Mouse (Mus musculus) heart, embryonic 14.5 days (tissue): ENCODE measurements at regions not wholly inside any gene's neighbourhood (a gene's known extent, or its start where the extent isn't known, plus 50 kb on each side); places are given as distances from the start of the nearest gene placed in this dataset.

ENCODE experiments used
- ATAC-seq: fragments of 200-750 bp; cut with Nextera tagmentation; 2 replicates; pipeline ENCODE4 v1.8.0; 2017; ENCODE audit warnings: low read depth, moderate TSS enrichment; ENCODE audit not compliant: insufficient number of reproducible peaks, insufficient read depth, low FRiP score
- H3K27ac ChIP-seq, 2 experiments: fragments of 200-500 bp in 1 of 2; fragments of 300-500 bp in 1 of 2; sonication (generic) in 1 of 2; replicated peaks in 1 of 2; 2 replicates each; pipeline ENCODE4 v1.5.1; 2012 to 2014; ENCODE audit warnings: low read depth in 2 of 2, low read length in 2 of 2, control low read depth in 1 of 2, mild to moderate bottlenecking in 1 of 2, mixed read lengths in 1 of 2; ENCODE audit not compliant: control insufficient read depth in 1 of 2, insufficient read depth in 1 of 2
- H3K27me3 ChIP-seq: fragments of 300-500 bp; sonication (generic); 2 replicates; pipeline ENCODE4 v1.6.1; 2014; ENCODE audit warnings: mild to moderate bottlenecking, low read length, control low read depth; ENCODE audit not compliant: control insufficient read depth, insufficient read depth
- H3K36me3 ChIP-seq: fragments of 300-500 bp; sonication (generic); 2 replicates; pipeline ENCODE4 v1.6.1; 2014; ENCODE audit warnings: mild to moderate bottlenecking, control low read depth, low read length, mixed read lengths; ENCODE audit not compliant: control insufficient read depth, insufficient read depth
- H3K4me1 ChIP-seq, 2 experiments: fragments of 200-500 bp in 1 of 2; fragments of 300-500 bp in 1 of 2; sonication (generic) in 1 of 2; 2 replicates each; pipeline ENCODE4 v1.6.1; 2012 to 2014; ENCODE audit warnings: low read length in 2 of 2, control low read depth in 1 of 2, mixed read lengths in 1 of 2; ENCODE audit not compliant: control insufficient read depth in 2 of 2, insufficient read depth in 2 of 2
- H3K4me2 ChIP-seq: fragments of 300-500 bp; sonication (generic); 2 replicates; pipeline ENCODE4 v1.6.1; 2014; ENCODE audit warnings: mild to moderate bottlenecking, low read length
- H3K4me3 ChIP-seq, 2 experiments: fragments of 200-500 bp in 1 of 2; fragments of 300-500 bp in 1 of 2; sonication (generic) in 1 of 2; 2 replicates each; pipeline ENCODE4 v1.5.1; 2012 to 2014; ENCODE audit warnings: low read length in 2 of 2, mild to moderate bottlenecking in 2 of 2, control low read depth in 1 of 2, low read depth in 1 of 2, moderate library complexity in 1 of 2; ENCODE audit not compliant: control insufficient read depth in 1 of 2, insufficient read depth in 1 of 2
- H3K9ac ChIP-seq: fragments of 300-500 bp; sonication (generic); 2 replicates; pipeline ENCODE4 v1.6.1; 2014; ENCODE audit warnings: mild to moderate bottlenecking, low read length
- H3K9me3 ChIP-seq: fragments of 300-500 bp; sonication (generic); 2 replicates; pipeline ENCODE4 v1.6.1; 2016; ENCODE audit warnings: low read length, control low read depth; ENCODE audit not compliant: control insufficient read depth
- WGBS: fragments of 180-500 bp; shearing (Covaris S2); extraction: QIAGEN DNeasy Blood & Tissue Kit; methylation state at CpG from one replicate; pipeline ENCODE4 v1.1.7; 2014; 5-methylcytosine and 5-hydroxymethylcytosine counted together

- no peaks in the 10 kb centered on the region for H3K36me3 ChIP-seq
- no peak overlapping the region for H3K4me2 ChIP-seq
- no peak for ATAC-seq
- no peak overlapping the region for H3K4me3 ChIP-seq
- no peak overlapping the region for H3K27ac ChIP-seq
- WGBS = 66% methylated on average over 7 of the region's 7 CpGs
- H3K4me1 ChIP-seq = no peaks in the 10 kb centered on the region
- no peak overlapping the region for H3K9ac ChIP-seq
- no peaks in the 10 kb centered on the region for H3K27me3 ChIP-seq
- H3K9me3 ChIP-seq = no peaks in the 10 kb centered on the region
These were observed 349.7 kb upstream of the Gli3 start for GRCm38 (mm10) chr13:15113383-15113782.

GRCm38 (mm10) chr13:15130249-15130648 is 332.8 kb upstream of the Gli3 start:
- Histone ChIP-seq H3K9me3 (peaks cover 2% of the 10 kb centered on the region; the same call in 1 of the 2 replicates), H3K27me3 (no peaks in the 10 kb centered on the region), H3K4me1 (no peaks in the 10 kb centered on the region), H3K9ac (no peak overlapping the region), H3K27ac (no peak overlapping the region), H3K4me2 (no peak overlapping the region), H3K4me3 (no peak overlapping the region), H3K36me3 (no peaks in the 10 kb centered on the region)
- 66% methylated on average over 2 of the region's 2 CpGs for WGBS
- no peak for ATAC-seq

DNA sequence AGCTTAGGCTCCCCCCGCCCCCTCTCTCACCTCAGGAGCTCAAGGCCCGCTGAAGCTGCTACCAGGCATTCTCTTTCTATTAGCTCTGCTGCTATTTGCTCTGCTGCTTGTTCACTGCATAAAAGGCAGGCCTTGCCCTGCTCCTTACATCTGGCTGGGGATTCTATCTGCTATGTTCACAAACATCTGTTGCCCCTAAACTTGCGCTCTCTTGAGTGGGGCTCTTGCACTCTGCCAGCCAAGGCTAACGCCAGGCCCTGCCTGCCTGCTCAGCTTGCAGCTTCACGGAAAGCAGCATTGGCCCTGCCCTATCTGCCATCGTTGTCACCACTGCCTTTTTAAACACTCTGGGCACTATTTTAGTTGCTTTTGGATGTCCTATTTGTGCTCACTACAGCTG is 316.9 kb upstream of the Gli3 start:
- Histone ChIP-seq H3K27me3 (no peaks in the 10 kb centered on the region), H3K4me2 (no peak overlapping the region), H3K9ac (no peak overlapping the region), H3K9me3 (no peaks in the 10 kb centered on the region), H3K4me3 (no peak overlapping the region), H3K27ac (no peak overlapping the region), H3K36me3 (no peaks in the 10 kb centered on the region), H3K4me1 (no peaks in the 10 kb centered on the region)
- ATAC-seq = no peak
- 46% methylated on average over 6 of the region's 6 CpGs for WGBS

GRCm38 (mm10) chr13:15180898-15181297 is 282.1 kb upstream of the Gli3 start:
- H3K27me3 ChIP-seq = no peaks in the 10 kb centered on the region
- ATAC-seq = no peak
- H3K36me3 ChIP-seq = no peaks in the 10 kb centered on the region
- no peaks in the 10 kb centered on the region for H3K9me3 ChIP-seq
- 69% methylated on average over 2 of the region's 2 CpGs for WGBS
- peak overlapping the region; percentile 29 to 35; a peak in 1 of 4 replicates for H3K27ac ChIP-seq
- H3K4me2 ChIP-seq = no peak overlapping the region
- no peak overlapping the region for H3K9ac ChIP-seq
- H3K4me1 ChIP-seq = no peaks in the 10 kb centered on the region
- no peak overlapping the region for H3K4me3 ChIP-seq

DNA sequence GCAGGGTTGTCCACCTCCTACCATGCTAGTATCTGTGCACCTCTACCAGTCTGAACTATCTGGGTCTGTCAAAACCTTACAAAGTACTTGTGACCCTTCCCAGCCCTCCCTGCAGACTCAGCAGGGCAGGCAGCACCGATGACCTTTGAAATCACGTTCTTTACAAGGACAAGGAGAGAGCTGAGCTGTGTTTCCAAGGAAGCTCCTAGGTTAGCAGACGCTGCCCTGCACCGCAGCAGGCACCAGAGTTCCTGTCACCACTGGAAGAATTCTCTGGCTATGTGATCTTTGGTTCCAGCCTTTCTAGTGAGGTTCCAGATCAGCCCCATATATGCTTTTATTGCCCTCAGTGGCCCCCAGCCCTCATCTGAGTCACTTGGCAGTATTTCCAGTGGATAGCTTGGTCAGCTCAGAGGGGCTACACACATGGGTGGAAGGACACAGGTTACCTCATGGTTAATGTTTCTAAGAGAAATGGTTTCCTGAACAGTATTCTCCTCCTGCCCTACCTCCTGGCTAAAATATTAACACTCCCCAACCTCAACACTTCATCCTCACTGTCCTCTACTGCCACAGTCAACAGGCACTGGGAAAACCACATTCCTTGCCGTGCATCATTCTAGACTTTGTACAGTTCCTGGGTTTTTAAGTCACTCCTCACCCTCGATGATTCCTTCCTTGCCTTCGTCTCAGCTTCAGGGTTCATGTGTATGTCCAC is 251.2 kb upstream of the Gli3 start:
- Histone ChIP-seq H3K4me2 (no peak overlapping the region), H3K36me3 (no peaks in the 10 kb centered on the region), H3K27ac (no peak overlapping the region), H3K4me3 (no peak overlapping the region), H3K27me3 (no peaks in the 10 kb centered on the region), H3K9me3 (no peaks in the 10 kb centered on the region), H3K4me1 (no peaks in the 10 kb centered on the region; a peak in 1 of 4 replicates), H3K9ac (no peak overlapping the region)
- WGBS = 74% methylated on average over 7 of the region's 7 CpGs
- no peak for ATAC-seq

- Histone ChIP-seq H3K4me1 (no peaks in the 10 kb centered on the region; a peak in 1 of 4 replicates), H3K36me3 (no peaks in the 10 kb centered on the region), H3K27ac (no peak overlapping the region), H3K4me2 (no peak overlapping the region), H3K4me3 (no peak overlapping the region), H3K9ac (no peak overlapping the region), H3K27me3 (no peaks in the 10 kb centered on the region), H3K9me3 (no peaks in the 10 kb centered on the region)
- ATAC-seq = no peak
- 56% methylated on average over 5 of the region's 5 CpGs for WGBS
These were observed 250.6 kb upstream of the Gli3 start for GRCm38 (mm10) chr13:15212353-15212850.

GRCm38 (mm10) chr13:15221322-15221721 is 241.7 kb upstream of the Gli3 start:
- WGBS = 60% methylated on average over 3 of the region's 3 CpGs
- Histone ChIP-seq H3K4me3 (no peak overlapping the region), H3K27me3 (no peaks in the 10 kb centered on the region), H3K9ac (no peak overlapping the region), H3K9me3 (no peaks in the 10 kb centered on the region), H3K4me2 (no peak overlapping the region), H3K27ac (no peak overlapping the region), H3K36me3 (no peaks in the 10 kb centered on the region), H3K4me1 (no peaks in the 10 kb centered on the region)
- ATAC-seq = no peak

GRCm38 (mm10) chr13:15227641-15228040 is 235.4 kb upstream of the Gli3 start:
- H3K4me2 ChIP-seq = no peak overlapping the region
- no peaks in the 10 kb centered on the region for H3K36me3 ChIP-seq
- H3K4me3 ChIP-seq = no peak overlapping the region
- no peak for ATAC-seq
- WGBS = 47% methylated on average over 1 of the region's 1 CpGs
- no peaks in the 10 kb centered on the region for H3K9me3 ChIP-seq
- no peak overlapping the region for H3K9ac ChIP-seq
- no peaks in the 10 kb centered on the region for H3K4me1 ChIP-seq
- no peaks in the 10 kb centered on the region for H3K27me3 ChIP-seq
- no peak overlapping the region for H3K27ac ChIP-seq
